Mouse (Mus musculus) heart, embryonic 11.5 days (tissue): ENCODE data around the gene Coa5. TPM values are rescaled to one million over a fixed set of nuclear protein-coding genes. Genes with fewer than 3 reads are reported as not detected.

Source experiments
- ATAC-seq: fragments of 200-750 bp; cut with Nextera tagmentation; replicated peaks from 2 replicates; pipeline ENCODE4 v1.8.0; 2017; ENCODE audit warnings: moderate library complexity; ENCODE audit not compliant: insufficient number of reproducible peaks, low FRiP score, low TSS enrichment
- H3K27ac ChIP-seq: fragments of 300-500 bp; sonication (generic); 2 replicates; pipeline ENCODE4 v1.5.1; 2014; ENCODE audit warnings: mild to moderate bottlenecking, low read depth, low read length
- H3K27me3 ChIP-seq: fragments of 300-500 bp; sonication (generic); 2 replicates; pipeline ENCODE4 v1.6.1; 2014; ENCODE audit warnings: mild to moderate bottlenecking, low read length, mixed read lengths; ENCODE audit not compliant: control insufficient read depth, insufficient read depth
- H3K36me3 ChIP-seq: fragments of 300-500 bp; sonication (generic); 2 replicates; pipeline ENCODE4 v1.6.1; 2014; ENCODE audit warnings: mild to moderate bottlenecking, low read length, moderate library complexity, mixed read lengths; ENCODE audit not compliant: control insufficient read depth, insufficient read depth
- H3K4me1 ChIP-seq: fragments of 300-500 bp; sonication (generic); 2 replicates; pipeline ENCODE4 v1.6.1; 2014; ENCODE audit warnings: low read length; ENCODE audit not compliant: control insufficient read depth, insufficient read depth
- H3K4me2 ChIP-seq: fragments of 300-500 bp; sonication (generic); 2 replicates; pipeline ENCODE4 v1.6.1; 2014; ENCODE audit warnings: mild to moderate bottlenecking, moderate library complexity
- H3K4me3 ChIP-seq: fragments of 300-500 bp; sonication (generic); 2 replicates; pipeline ENCODE4 v1.5.1; 2014; ENCODE audit warnings: low read depth, low read length
- H3K9ac ChIP-seq: fragments of 300-500 bp; sonication (generic); 2 replicates; pipeline ENCODE4 v1.6.1; 2014; ENCODE audit warnings: mild to moderate bottlenecking, low read depth, low read length, moderate library complexity
- H3K9me3 ChIP-seq: fragments of 300-500 bp; sonication (generic); replicated peaks from 2 replicates; pipeline ENCODE4 v1.6.1; 2016; ENCODE audit warnings: low read length; ENCODE audit not compliant: control insufficient read depth
- WGBS: fragments of 180-500 bp; shearing (Covaris S2); extraction: QIAGEN DNeasy Blood & Tissue Kit; methylation state at CpG from one replicate; pipeline ENCODE4 v1.1.7; 2014; ENCODE audit not compliant: insufficient replicate concordance; 5-methylcytosine and 5-hydroxymethylcytosine counted together
- polyA plus RNA-seq: library from polyadenylated mRNA; unstranded; fragments of >200 nt; fragmentation: Nextera tagmentation; extraction: Ambion mirVana; gene quantifications from 2 replicates; pipeline ENCODE4 v1.2.1, GENCODE M21; 2014

Coa5 gene
- polyA plus RNA-seq, 1 experiment from 2014 or later = 84.2 TPM

DNA sequence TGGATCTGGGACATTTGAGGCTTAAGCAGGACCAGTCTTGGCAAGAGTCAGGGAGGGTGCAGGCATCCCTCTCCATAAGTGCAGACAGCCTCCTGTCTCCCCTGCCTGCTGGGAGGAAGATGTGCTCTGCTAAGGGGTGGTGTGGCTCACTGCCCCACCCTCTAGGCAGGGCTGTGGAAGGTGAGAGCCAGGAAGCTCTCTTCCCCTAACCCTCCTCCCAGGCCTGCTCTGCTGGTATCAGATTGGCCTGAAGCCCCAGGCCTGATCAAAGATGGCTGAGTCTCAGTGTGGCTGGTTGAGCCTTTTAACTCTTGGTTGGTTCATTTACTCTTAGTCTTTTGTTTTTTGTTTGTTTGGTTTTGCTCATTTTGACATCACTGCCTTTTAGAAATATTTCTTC, 20.3 kb downstream of the Coa5 start:
- Histone ChIP-seq H3K4me2 (no peak overlapping the region), H3K9me3 (no peaks in the 10 kb centered on the region), H3K36me3 (no peaks in the 10 kb centered on the region), H3K4me1 (no peaks in the 10 kb centered on the region), H3K27me3 (no peaks in the 10 kb centered on the region), H3K9ac (no peak overlapping the region), H3K4me3 (no peak overlapping the region), H3K27ac (no peak overlapping the region)
- ATAC-seq = no peak

DNA sequence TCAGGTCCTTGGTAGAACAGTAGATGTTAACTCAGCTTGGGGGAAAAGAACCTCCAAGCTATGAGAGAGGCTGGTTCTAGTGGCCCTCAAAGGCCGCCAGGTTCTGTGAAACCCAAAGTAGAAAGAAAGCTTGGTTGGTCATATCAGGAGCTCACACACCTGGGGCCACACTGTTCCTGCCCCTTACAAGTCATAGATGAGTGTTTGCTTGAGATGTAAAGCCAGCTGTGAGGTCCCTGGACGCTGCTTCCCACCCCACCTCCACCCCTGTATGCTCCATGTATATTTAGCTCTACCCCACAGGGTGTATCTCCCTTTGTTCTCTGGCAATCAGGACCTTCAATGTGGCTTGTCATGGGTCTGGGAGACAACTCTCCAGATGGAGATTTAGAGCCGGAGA, 21.2 kb downstream of the Coa5 start:
- no peaks in the 10 kb centered on the region for H3K36me3 ChIP-seq
- H3K9me3 ChIP-seq = no peaks in the 10 kb centered on the region
- no peak overlapping the region for H3K4me2 ChIP-seq
- H3K27ac ChIP-seq = no peak overlapping the region
- no peaks in the 10 kb centered on the region for H3K4me1 ChIP-seq
- H3K4me3 ChIP-seq = no peak overlapping the region
- no peak for ATAC-seq
- WGBS = 80% methylated on average over 3 of the region's 3 CpGs
- H3K9ac ChIP-seq = no peak overlapping the region
- no peaks in the 10 kb centered on the region for H3K27me3 ChIP-seq

DNA sequence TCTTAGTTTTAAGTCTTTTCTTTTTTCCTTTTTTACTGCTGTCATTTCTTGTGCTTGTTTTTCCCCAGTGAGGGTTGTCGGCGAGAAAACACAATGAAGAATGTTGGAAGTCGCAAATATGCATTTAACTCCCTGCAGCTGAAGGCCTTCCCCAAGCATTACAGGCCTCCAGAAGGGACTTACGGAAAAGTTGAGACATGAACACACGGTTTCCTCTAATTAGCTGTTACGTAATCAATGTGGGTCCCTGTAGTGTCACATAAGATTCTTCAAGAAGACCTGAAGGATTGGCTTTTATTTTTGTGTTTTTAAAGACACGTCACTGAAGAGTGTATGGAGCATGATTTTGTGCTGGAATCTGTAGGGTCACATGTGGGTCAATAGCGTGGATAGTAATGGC, 21.8 kb downstream of the Coa5 start:
- H3K9me3 ChIP-seq = no peaks in the 10 kb centered on the region
- 83% methylated on average over 8 of the region's 8 CpGs for WGBS
- H3K36me3 ChIP-seq = no peaks in the 10 kb centered on the region

DNA sequence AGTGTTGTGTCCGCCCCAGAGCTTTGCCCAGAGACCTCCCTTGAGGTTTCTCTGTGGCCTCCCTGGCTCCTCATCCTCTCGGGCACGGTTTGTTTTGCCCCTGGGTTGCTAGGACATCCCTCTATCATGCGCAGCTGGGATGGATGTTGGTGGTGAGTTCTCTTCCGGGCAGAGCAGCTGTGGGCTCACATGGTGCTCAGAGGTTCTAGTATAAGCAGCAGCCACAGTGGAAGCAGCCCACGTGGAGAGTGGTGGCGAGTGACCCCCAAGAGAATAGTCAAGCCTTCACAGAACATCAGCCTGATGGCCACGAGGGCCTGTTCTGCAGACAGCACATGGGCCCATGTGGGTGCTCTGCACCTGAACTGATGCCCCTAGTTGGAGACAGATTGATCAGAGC, 22.7 kb downstream of the Coa5 start:
- no peaks in the 10 kb centered on the region for H3K36me3 ChIP-seq
- no peaks in the 10 kb centered on the region for H3K4me1 ChIP-seq
- no peak overlapping the region for H3K27ac ChIP-seq
- WGBS = 82% methylated on average over 8 of the region's 8 CpGs
- no peak overlapping the region for H3K4me2 ChIP-seq
- no peaks in the 10 kb centered on the region for H3K9me3 ChIP-seq
- no peak overlapping the region for H3K4me3 ChIP-seq
- no peaks in the 10 kb centered on the region for H3K27me3 ChIP-seq
- no peak for ATAC-seq
- no peak overlapping the region for H3K9ac ChIP-seq

More for the DNA sequence above, 21.8 kb downstream of the Coa5 start:
- Histone ChIP-seq H3K27me3 (no peaks in the 10 kb centered on the region), H3K4me2 (no peak overlapping the region), H3K27ac (no peak overlapping the region), H3K9ac (no peak overlapping the region), H3K4me1 (no peaks in the 10 kb centered on the region), H3K4me3 (no peak overlapping the region)
- no peak for ATAC-seq

DNA sequence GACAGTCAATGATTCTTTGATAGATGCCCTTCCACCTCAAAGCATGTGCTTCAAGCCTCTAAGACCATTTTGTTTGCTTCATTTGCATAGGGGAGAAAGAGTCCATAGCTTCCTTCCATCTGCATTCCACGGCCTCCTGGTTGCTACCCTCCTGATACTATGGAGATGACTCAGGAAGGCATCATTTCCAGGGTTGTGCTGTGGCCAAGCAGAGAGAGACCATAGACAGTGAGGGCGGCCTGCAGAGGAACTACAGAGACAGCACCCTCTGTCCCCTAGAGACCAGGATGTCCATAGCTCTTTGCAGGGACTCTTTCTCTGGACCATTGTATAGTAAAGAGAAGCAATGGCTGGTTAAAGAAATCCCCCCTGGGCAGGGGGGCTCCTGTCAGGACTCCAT, 24.8 kb downstream of the Coa5 start:
- H3K27ac ChIP-seq = no peak overlapping the region
- H3K36me3 ChIP-seq = no peaks in the 10 kb centered on the region
- 84% methylated on average over 2 of the region's 2 CpGs for WGBS
- no peak overlapping the region for H3K9ac ChIP-seq
- no peak for ATAC-seq
- H3K4me1 ChIP-seq = no peaks in the 10 kb centered on the region; the same call in 1 of the 2 replicates
- no peak overlapping the region for H3K4me2 ChIP-seq
- H3K4me3 ChIP-seq = no peak overlapping the region
- no peaks in the 10 kb centered on the region for H3K9me3 ChIP-seq
- H3K27me3 ChIP-seq = no peaks in the 10 kb centered on the region

DNA sequence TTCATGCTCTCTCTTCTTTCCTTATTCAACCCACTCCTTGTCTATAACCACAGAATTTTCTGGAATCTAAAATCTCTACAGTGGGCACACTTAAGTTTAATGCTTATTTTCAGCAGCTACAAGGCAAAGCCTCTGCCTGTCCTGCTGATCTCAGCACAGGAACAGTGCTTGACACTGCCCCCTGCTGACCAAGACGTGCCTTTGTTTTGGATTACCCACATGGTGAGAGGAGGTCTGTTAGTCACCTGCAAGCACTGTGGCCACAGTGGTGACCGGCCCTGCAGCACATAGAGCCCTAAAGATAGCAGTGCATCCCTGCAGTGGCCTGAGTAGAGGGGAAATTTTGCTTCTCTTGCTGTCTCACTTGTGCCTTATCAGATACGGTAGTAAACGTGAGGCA, 28.2 kb downstream of the Coa5 start:
- ATAC-seq = 0 out of 2 replicates have a peak, but pooled peaks have one; percentile 39
- H3K27ac ChIP-seq = no peak overlapping the region

DNA sequence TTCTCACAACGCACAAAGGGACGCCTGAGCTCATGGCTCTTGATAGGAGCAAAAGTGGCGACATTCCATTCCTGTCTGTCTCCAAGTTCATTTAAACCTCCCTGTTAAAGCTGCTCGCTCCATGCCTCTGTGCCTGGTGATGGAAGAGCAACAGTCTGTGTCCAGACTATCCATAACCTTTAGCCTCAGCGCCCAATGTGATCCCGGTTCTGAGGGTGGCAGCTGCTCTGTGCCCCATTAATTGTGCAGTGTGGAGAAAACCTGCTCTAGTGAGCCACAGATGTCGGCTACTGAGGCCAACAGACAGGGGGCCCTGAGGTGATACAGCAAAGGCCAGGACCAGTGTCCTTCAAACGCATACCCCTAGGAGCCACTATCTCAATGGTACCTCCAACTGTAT, 30.2 kb downstream of the Coa5 start:
- peak overlapping the region; percentile 20 for H3K4me2 ChIP-seq
- no peak for ATAC-seq
- peaks cover 23% of the 10 kb centered on the region for H3K4me1 ChIP-seq
- peak overlapping the region; percentile 62 for H3K27ac ChIP-seq
- no peaks in the 10 kb centered on the region for H3K27me3 ChIP-seq
- H3K9ac ChIP-seq = no peak overlapping the region
- no peaks in the 10 kb centered on the region for H3K36me3 ChIP-seq
- no peaks in the 10 kb centered on the region for H3K9me3 ChIP-seq
- no peak overlapping the region for H3K4me3 ChIP-seq
- WGBS = 35% methylated on average over 8 of the region's 8 CpGs

More for the DNA sequence above, 28.2 kb downstream of the Coa5 start:
- H3K27me3 ChIP-seq = no peaks in the 10 kb centered on the region
- 53% methylated on average over 4 of the region's 4 CpGs for WGBS
- H3K4me2 ChIP-seq = no peak overlapping the region
- no peaks in the 10 kb centered on the region for H3K36me3 ChIP-seq
- no peak overlapping the region for H3K9ac ChIP-seq
- no peaks in the 10 kb centered on the region for H3K9me3 ChIP-seq
- peaks cover 23% of the 10 kb centered on the region for H3K4me1 ChIP-seq
- H3K4me3 ChIP-seq = no peak overlapping the region

DNA sequence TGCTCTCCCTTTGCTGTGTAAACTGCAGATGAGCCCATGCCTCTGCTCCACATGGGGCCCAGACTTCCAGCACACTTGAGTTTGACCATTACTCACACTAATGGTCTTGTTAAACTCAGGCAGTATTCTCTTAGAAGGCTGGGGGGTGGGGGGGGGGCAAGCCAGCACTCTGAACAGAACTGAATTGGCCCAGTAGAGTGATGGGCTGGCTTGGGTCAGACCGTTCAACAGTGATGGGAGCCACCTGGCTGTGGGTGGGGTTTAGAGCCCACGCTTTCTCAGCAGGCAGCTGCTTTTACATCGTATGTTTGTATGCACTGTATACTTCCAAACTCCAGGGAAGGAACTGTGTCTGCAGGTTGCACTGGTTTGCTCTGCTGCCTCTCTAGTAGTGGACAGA, 30.9 kb downstream of the Coa5 start:
- ATAC-seq = no peak
- H3K4me2 ChIP-seq = no peak overlapping the region; the same call in 1 of the 2 replicates
- H3K27ac ChIP-seq = peak overlapping the region; percentile 62; the same call in 1 of the 2 replicates
- H3K27me3 ChIP-seq = no peaks in the 10 kb centered on the region
- no peaks in the 10 kb centered on the region for H3K9me3 ChIP-seq
- no peaks in the 10 kb centered on the region for H3K36me3 ChIP-seq
- no peak overlapping the region for H3K4me3 ChIP-seq
- 53% methylated on average over 3 of the region's 3 CpGs for WGBS
- no peak overlapping the region for H3K9ac ChIP-seq
- peaks cover 23% of the 10 kb centered on the region for H3K4me1 ChIP-seq

DNA sequence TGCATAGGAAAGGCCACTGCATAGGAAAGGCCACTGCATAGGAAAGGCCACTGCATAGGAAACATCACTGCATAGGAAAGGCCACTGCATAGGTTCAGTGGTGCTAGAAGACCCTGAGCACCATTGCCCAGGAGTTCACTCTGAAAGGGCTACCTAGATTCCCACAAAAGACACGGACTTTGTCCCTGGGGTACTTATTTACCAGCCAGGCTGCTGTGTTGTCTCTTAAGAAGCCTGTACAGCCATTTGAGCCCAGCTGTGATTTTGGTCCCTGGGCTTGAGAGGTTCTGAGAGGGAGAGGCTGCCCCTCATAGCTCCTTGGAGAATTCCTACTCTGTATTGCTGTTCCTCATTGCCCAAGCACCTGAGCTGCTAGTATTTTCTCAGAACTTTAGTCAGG, 33.4 kb downstream of the Coa5 start:
- no peak overlapping the region for H3K9ac ChIP-seq
- ATAC-seq = no peak
- peaks cover 23% of the 10 kb centered on the region for H3K4me1 ChIP-seq
- no peaks in the 10 kb centered on the region for H3K9me3 ChIP-seq
- 65% methylated on average over 1 of the region's 1 CpGs for WGBS
- no peak overlapping the region for H3K4me3 ChIP-seq
- H3K27me3 ChIP-seq = no peaks in the 10 kb centered on the region
- peaks cover 6% of the 10 kb centered on the region; the same call in 1 of the 2 replicates for H3K36me3 ChIP-seq
- no peak overlapping the region for H3K27ac ChIP-seq
- no peak overlapping the region for H3K4me2 ChIP-seq
